Mouse (Mus musculus) gastrocnemius, postnatal 25 days (tissue): Measurements from ENCODE around the gene Spast. TPM values are rescaled to one million over a fixed set of nuclear protein-coding genes. Genes with fewer than 3 reads are reported as not detected.
"Not testable (repeated sequence)": the region's sequence is repeated elsewhere in the genome, so short reads cannot be mapped to it uniquely, and the experiment has no call there.

Source experiments
- DNase-seq: peaks from one replicate; pipeline ENCODE4 v3.0.0; 2022
- long read RNA-seq, 2 experiments: library from polyadenylated mRNA; stranded (forward); transcript quantifications; one replicate each; pipeline ENCODE4 v2.0.0; 2021
- total RNA-seq, 2 experiments: library from RNA; stranded (reverse); gene quantifications; 1 replicate in 1 of 2; 2 replicates in 1 of 2; pipeline ENCODE4 v1.2.3; 2021

Spast gene
- 10 to 100 TPM; 40.0 to 42.5 TPM for total RNA-seq
- long read RNA-seq, experiment 1, full-length matches to known transcripts, result 30 of 52 reads
- long read RNA-seq, experiment 1, partial matches to known transcripts, result 3 of 52 reads
- long read RNA-seq, experiment 1, other reads (novel, unspliced or antisense), result 19 of 52 reads
- long read RNA-seq, experiment 2, full-length matches to known transcripts, result 36 of 62 reads
- long read RNA-seq, experiment 2, partial matches to known transcripts, result 3 of 62 reads
- long read RNA-seq, experiment 2, other reads (novel, unspliced or antisense), result 23 of 62 reads

DNA sequence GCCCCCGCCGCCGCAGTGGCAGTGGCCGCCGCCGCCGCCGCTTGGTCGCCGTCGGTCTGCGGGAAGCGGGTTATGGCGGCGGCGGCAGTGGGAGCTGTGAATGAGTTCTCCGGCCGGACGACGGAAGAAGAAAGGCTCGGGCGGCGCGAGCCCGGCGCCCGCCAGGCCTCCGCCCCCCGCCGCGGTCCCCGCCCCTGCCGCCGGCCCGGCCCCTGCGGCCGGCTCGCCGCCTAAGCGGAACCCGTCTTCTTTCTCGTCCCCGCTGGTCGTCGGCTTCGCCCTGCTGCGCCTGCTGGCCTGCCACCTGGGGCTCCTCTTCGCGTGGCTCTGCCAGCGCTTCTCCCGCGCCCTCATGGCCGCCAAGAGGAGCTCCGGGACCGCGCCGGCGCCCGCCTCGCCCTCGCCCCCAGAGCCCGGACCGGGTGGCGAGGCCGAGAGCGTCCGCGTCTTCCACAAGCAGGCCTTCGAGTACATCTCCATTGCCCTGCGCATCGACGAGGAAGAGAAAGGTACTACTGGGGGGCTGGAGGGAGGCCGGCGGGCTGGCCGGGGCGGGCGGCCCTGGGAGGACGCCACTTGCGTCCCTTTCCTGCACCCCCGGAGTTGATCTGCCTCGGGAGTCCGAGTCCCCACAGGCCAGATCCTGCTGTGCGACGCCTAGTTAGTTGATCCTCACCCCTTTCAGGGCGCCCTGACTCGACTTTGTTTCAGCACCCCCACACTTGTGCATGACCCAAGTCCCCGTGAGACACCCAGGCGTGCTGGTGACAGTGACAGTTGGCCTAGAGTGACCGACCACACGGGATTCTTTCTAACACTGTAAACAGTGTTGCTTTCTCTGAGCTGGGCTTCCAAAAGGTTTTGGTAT is at the start of gene Spast:
Gene Spast, plus strand, starts transcription at position 51 of the 868 bp plus-strand sequence.
- DNase-seq, result peak; percentile 68

DNA sequence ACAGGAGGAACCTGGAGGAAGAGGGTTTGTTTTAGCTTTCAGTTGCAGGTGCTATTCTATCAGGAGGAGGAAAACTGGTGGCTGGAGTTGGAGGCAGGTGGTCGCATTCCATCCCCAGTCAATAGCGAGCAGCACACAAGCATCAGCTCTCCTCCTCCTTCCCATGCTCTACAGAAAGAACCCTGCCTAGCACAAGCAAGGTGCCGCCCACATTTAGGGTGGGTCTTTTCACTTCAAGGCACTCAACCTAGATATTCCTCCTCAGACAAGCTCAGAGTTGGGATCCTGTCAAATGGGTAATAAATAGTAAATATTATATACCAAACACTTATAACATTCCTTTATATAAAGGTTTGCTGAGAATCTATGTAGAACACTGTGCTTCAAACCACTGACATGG is 48.6 kb upstream of the Spast start:
- DNase-seq, result no peak

DNA sequence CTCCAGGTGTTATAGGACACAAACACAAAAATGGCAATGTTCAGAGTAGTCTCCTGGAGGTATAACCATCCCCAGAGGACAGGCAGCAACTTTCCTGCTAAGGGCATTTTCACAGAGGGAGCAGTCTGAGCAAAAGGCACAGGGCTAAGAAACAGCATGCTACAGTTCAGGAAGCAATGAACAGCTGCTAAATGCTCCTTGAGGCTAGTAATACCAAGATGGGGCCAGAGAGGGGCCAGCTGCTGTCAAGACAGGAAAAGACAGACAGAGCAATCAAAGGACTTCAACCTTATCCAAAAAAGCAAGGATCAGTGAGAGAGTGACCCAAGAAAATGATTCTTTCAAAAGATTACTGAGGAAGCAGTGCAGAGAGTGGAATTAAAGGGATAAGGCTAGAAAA is 47.9 kb upstream of the Spast start:
- no peak for DNase-seq

DNA sequence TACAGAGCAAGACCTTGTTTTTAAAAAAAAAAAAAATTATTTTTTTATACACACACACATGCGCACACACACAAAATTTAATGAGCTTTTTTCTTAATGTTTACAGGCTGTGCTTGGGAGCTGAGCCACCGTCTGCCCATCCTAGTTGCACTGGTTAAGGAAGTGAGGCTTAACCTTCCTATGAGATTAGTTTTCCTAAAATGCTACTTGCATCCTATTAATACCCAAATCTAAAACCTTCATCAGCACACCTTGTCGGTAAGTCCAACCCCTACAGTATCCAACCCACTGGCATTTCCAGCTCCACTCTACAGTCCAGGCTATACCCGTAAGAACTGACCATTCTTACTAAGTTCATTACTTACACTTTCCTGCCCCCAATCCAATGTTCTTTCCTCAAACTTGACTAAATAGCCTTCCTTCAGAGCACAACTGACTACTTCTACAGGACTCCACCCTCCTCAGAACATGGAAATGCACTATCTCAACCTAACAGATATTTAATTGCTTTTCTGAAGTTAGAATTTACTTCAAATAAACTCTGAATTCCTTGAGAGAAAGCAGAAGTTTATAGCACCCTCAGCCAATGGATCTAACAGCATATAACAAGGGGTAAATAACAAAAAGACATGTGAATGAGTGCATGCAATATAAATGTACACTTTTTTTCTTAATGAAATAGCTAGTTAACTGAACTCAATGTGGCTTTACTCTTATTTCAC is 47.0 kb upstream of the Spast start:
- no peak for DNase-seq

DNA sequence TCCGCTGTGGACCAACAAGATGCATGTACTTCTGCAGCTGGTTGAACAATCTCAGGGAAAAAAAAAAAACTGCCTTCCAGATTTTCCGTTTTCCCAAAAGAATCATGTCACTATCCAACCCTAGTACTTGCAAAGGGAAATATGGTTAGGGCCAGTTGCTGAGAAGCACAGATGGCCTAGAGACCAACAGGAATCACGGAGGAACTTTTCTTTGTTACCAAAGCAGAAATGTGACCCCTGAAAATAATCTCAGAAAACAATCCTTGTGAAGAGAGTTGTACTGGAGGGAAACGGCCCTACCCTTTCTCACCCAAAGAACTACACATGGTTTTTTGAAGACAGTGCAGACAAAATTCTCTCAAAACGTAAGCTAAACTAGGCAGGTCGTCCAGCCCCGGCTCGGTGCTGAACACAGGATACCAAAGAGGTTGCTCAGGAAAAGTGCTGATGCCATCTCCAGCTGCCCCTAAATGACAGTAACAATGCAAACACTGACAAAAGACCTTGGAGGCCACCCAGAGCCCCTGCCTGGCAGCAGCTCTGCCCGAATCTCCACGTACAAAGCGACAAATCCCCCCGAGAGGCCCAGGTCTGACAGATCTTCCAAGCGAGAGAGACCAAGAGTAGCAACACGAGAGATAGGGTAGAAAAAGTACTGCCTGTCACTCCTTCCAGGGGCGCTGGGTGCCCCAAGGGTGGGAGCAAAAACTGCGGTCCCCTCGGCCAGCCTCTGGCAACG is 44.9 kb upstream of the Spast start:
- DNase-seq, result no peak

DNA sequence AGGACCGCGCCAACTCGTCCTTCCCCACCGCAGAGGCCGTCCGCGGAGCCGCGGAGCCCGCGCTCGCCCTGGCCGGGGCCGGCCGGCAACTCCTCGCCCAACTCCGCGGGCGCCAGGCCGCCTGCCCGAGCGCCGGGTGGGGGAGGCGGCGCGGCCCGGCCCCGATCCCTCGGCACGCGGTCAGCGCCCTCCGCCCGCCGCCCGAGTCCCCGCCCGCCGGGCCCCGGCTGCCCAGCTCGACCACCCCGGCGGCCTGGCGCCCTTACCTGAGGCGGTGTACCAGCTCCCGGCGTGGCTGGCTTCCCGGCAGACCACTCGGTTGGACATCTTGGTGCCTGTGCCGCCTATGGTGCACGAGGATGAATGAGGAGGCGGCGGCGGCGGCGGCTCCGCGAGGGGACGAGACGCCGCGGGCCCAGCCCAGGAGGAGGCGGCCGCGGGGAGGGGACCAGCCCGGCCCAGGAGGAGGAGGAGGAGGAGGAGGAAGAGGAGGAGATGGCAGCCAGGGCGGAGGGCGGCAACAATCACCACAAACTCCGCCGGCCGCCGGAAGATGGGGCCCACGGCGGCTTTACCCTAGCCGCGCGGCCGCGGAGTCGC is 44.3 kb upstream of the Spast start:
- DNase-seq, result peak; percentile 90

DNA sequence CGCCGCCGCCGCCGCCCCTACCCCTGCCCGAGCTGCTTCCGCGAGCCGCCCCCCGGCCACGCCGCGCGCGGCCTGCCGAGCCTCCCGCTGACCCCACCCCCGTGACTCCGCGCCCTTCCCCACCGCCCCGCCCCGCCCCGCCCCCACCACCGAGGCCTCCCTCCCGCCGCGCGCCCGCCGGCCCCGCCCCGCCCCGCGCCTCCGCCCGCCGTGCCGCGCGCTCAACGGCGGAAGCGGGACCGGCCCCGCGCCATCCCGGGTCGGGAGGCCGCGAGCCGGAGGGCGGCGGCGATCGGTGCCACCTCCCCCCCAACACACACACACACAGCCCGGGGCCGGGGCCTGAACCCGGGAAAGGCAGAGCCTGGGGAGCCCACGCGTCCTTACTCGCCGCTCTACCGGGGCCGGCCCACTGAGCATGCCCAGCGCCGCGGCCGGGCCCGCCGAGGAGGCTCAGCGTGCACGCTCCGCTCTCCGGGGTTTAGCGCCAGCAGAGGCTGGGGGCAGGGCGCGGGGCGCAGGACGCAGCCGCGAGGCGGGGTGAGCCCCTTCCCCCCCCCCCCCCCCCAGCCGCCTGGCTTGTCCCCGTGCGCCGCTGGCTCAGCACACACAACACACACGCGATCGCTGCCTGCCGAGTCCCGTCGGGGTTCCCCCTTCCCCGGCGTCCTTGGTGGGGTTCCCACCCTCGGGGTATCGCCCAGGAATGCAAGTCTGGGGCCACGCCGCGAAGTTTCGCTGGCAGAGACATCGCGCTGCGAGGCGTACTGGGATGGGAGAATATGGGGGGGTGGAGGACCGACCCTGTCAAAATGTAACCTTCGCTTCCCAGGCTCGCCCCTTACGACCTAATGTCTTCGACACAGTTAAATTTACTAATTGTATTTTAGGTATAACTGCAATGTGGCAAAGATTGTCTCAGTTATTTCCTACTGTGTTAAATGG is 43.5 kb upstream of the Spast start, which contains the start of gene Memo1:
Gene Memo1, minus strand, starts transcription at position 496 of the 945 bp plus-strand sequence.
- peak; percentile 87 for DNase-seq

DNA sequence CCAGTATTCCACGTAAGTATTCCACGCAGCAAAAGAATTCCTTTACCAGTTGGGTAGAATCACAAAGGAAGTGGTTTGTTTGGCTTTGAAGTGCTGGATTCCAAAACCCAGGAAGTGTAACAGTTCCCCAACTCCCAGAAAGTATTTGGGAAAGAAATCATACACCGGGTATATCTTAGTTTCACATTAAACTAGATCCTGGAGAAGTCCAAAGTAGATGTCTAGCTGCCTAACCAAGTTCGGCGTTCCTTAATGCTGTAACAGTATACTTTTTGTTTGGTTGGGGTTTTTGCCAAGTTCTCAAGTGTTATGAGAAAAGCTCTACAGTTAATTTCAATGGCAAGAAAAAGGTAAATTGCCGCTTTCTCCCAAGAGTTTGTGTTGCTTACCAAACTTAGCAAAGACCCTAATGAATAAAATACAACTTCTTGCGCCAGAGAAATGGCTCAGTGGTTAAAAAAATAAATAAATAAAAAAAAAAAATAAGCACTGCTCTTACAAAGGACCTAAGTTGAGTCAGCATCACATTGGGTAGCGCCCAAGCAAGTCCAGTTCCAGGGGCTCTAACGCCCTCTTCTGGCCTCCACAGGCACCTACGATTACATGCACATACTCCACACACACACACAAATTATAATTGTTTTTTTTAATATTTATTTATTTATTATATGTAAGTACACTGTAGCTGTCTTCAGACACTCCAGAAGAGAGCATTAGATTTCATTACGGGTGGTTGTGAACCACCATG is 42.5 kb upstream of the Spast start:
- DNase-seq, result no peak

DNA sequence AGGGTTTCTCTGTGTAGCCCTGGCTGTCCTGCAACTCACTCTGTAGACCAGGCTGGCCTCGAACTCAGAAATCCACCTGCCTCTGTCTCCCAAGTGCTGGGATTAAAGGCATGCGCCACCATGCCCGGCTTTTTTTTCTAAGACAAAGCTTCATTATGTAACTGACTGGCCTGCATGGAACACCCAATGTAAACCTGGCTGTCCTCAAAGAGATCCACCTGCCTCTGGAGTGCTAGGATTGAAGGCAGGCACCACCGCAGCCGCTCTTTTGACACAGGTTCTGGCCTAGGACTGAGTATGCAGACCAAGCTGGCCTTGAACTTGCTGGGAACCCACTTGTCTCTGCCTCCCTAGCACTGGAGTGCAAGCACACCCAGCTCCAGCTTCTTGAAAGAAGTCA is 41.8 kb upstream of the Spast start:
- not testable (repeated sequence) for DNase-seq

DNA sequence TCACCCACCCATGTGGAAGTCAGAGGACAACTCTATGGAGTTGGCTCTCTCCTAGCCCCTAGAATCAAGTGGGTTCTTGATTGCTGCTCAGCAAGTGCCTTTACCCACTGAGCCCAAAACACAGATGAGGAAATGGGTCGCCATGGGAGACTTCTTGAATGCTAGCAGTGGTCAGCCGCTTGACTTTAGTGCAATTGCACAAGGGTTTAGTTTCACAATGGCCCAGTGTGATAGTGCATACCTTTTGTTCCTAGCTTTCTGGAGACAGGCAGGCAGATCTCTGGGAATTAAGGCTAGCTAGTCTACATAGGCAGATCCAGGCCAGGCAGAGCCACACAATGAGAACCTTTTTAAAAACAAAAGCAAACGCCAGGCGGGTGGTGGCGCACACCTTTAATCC is 38.7 kb upstream of the Spast start:
- no peak for DNase-seq

DNA sequence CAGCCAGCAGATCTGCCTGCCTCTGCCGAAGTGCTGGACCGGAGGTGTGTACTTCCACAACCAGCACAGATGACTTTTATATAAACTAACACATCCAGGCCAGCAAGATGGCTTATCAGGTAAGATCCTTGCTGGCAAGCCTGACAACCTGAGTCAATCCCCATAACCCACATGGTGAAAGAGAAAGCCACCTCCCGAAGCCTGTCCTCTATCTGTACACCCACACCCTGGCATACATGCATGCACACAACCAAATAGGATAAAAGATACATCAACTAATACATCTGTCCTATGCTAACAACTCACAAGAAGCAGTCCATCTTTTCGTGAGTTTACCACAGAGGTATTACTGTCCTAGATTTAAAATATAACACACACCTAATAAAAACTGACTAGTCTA is 34.7 kb upstream of the Spast start:
- no peak for DNase-seq

DNA sequence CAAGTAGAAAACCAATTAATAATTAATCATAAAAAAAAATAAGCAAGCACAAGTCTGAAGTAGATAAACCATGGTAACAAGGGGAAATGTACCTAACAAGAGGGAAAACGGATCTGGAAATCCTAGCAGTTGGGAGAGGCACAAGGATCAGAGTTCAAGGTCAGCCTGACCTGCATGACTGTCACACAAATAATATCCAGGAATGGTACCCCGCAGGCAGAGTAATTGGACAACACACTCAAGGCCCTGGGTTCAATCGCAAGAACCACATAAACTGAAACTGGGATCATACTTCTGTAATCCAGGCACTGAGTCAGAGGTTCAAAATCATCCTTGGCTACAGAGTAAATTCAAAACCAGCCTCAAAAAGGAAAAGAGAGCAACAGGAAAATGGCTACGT is 33.2 kb upstream of the Spast start:
- DNase-seq, result no peak

DNA sequence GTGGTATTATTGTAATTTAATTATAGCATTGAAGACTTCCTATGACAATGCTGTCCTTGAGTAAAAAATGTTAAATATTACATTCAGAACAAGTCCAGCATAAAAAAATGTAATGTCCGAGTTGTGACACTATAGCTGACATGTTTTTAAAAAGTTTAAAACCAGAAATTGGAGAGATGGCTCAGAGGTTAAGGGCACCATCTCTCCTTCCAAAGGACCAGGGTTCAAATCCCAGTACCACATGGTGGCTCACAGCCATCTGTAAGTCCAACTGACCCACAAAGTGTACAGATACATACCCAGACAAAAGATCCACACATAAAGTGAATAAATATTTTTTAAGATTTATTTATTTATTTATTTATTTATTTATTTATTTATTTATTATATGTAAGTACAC is 32.8 kb upstream of the Spast start:
- no peak for DNase-seq

DNA sequence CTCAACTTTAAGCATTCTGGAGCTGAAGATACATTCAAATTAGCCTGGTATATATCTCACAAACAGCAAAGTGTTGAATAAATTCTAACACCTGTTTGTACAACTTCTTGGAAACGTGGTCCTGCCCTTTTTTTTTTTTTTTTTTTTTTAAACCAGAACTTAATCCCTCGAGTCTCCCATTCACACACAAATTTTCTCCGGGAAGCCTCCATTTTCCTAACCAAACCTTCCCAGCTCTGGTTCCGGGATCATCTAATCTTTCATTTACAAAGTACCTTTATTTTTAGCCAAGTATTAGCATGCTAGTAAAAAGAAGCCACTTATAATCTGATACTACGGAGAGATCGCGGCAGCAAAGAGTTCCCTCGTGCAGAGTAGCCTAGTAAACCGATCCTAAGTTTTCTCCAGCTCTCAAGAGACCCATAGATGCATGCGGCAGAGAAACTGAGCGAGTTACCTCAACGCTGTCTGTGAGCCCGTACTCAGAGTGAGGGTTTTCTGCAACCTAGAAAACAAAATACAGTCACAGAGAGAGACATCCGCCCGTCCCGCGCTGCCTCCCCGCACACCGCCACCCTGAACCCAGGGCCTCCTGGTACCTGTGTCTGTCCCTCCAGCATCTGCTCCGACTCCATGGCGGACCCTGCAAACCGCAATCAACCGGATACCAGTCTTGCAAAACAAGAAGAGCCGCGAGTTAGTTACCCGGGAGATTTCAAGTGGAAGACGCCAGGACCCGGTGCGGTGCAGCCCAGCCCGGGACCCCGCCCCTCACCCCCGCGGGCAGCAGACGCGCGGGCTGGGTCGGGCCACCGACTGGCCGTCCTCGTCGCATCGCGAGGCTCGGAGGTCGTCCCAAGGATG is 23.1 kb upstream of the Spast start:
- DNase-seq, result no peak

DNA sequence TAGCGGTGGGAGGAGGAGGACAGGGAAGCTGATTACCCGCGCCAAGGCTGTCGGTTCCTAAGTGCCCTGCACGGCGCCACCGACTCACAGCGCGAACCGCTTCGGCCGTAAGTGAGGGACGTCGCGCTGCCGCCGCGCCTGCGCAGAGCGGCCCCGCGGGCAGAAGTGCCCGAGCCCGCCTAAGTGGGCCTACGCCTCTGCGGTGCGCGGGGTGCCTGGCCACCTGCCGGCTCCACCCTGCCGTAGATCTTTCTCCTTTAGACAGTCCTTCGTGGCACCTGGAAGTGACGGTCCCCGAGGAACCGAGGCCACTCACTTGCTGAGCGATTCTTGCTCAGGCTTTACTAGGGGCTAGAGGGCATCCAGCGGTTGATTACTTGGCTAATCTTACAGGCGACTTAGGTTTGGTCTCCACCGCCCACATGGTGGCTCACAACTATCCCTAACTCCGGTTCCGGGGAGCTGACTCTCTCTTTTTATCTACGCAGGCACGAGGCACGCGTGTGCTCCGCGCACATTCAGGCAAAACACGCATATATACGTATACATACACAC is 22.4 kb upstream of the Spast start:
- peak; percentile 89 for DNase-seq

DNA sequence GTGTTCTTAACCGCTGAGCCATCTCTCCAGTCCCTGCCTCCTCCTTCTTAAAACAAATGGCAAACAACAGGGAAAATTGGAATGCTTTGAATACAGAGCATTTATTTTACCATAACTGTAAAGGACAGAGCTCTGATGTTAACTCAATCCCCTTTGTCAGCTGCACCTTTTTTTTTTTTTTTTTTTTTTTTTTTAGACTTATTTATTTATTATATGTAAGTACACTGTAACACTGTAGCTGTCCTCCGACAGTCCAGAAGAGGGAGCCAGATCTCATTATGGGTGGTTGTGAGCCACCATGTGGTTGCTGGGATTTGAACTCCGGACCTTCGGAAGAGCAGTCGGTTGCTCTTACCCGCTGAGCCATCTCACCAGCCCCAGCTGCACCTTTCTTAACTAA is 20.1 kb upstream of the Spast start:
- DNase-seq, result no peak

DNA sequence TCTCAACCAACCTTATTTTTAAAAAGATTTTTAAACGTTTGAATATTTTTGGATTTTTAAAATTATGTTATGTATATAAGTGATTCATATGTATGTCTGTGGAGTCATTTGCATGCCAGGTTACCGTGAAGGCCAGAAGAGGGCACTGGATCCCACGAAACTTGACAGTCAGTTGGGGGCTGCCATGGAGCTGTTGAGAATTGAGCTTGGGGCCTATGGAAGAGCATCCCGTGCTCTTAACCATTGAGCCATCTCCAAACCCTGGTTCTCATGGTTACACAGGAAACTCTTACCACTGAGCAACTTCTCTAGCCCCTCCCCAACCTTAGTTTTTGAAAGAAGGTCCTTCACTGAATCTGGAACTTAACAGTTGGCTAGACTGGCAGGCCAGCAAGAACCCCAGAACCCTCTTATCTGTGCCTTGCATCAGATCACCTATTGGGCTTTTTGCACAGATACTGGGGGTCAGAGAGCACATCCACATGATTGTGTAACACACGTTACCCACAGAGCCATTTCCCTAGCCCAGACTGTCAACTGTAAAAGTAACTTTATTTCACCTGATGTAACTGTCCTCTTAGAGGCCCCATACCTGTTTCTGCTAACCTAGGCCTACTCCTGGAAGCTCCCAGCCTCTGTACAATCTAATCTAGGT is 16.3 kb upstream of the Spast start:
- DNase-seq, result no peak

DNA sequence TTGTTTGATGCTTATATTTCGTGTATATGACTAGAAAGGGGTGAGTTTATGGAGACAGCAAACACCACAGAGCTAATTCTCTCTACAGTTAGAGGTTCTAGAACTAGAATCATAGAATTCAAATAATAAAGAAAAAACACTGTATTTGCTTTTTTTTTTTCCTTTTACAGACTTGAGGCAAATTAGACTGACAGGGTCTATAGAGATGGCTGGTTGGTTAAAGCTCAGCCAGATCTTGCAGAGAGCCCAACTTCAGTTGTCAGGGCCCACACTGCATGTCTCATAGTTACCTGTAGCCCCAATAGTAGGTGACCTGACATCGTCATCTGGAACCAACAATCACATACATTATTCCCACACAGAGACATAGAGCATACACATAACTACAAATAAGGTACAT is 14.9 kb upstream of the Spast start, which contains the start of gene Dpy30:
Gene Dpy30, minus strand, starts transcription at position 101 of the 400 bp plus-strand sequence.
- no peak for DNase-seq
